ENCODE assay signal across 19 mouse cellular contexts in the genomic region with DNA sequence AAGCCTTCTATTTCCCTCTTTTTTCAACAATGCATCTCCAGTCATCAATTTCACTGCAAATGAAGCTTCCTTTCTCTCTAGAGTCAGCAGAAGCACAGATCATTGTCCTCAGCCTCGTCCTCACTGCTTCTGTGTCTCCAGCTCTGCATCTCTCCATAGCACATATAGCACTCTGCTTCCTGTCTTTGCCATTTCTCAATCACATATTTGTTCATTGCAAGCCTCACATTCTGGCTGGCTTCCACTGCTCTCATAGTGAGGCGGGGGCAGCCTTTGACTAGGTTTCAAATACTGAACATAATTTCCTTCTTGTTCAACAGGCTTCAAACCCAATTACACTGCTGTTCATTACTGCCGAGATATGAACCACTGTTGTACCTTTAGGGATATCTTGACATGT.
"Had no signal": no experiment of that assay in that cellular context is flagged by ENCODE, and none has a peak within 500 bp of the region (broad histone marks: within the 10 kb centered on the region; RNA-seq: fewer than 3 reads in every experiment).

No protein-coding gene starts in this region.

- H3K9ac ChIP-seq: liver, embryonic 12.5 days; liver, embryonic 14.5 days; midbrain, embryonic 12.5 days; neural tube, embryonic 13.5 days; neural tube, embryonic 15.5 days had no signal

- ATAC-seq: liver, embryonic 12.5 days; midbrain, embryonic 16.5 days had no signal

- H3K36me3 ChIP-seq: liver, embryonic 12.5 days; midbrain, embryonic 10.5 days; midbrain, embryonic 12.5 days; neural tube, embryonic 13.5 days; neural tube, embryonic 15.5 days had no signal

- H3K9me3 ChIP-seq: liver, embryonic 12.5 days; midbrain, embryonic 10.5 days; midbrain, embryonic 12.5 days; neural tube, embryonic 13.5 days; neural tube, embryonic 15.5 days had no signal

- H3K4me3 ChIP-seq: liver, embryonic 12.5 days; midbrain, embryonic 10.5 days; midbrain, embryonic 12.5 days; myocyte; neural tube, embryonic 13.5 days; neural tube, embryonic 15.5 days had no signal

- H3K27ac ChIP-seq: liver, embryonic 12.5 days; liver, embryonic 14.5 days; midbrain, embryonic 10.5 days; midbrain, embryonic 12.5 days; neural tube, embryonic 13.5 days; neural tube, embryonic 15.5 days had no signal

- H3K27me3 ChIP-seq: liver, embryonic 12.5 days; midbrain, embryonic 12.5 days; neural tube, embryonic 13.5 days; neural tube, embryonic 15.5 days had no signal

- H3K4me1 ChIP-seq: liver, embryonic 12.5 days; midbrain, embryonic 10.5 days; midbrain, embryonic 12.5 days; neural tube, embryonic 13.5 days; neural tube, embryonic 15.5 days had no signal

- DNase-seq: lung, adult 2 months; lung, postnatal 14 days; midbrain, embryonic 14.5 days; retina, postnatal 1 day; right cerebral cortex, adult 18-20 months; right cerebral cortex, postnatal 25 days; right cerebral cortex, postnatal 4 days; spleen, adult 18-20 months; thymus, adult 18-20 months; thymus, postnatal 14 days; thymus, postnatal 36 days had no signal

- H3K4me2 ChIP-seq: liver, embryonic 12.5 days; midbrain, embryonic 12.5 days; neural tube, embryonic 13.5 days; neural tube, embryonic 15.5 days had no signal
